Mouse (Mus musculus): ENCODE measurements at regions not wholly inside any gene's neighbourhood (a gene's known extent, or its start where the extent isn't known, plus 50 kb on each side); places are given as distances from the start of the nearest gene placed in this dataset.

DNA sequence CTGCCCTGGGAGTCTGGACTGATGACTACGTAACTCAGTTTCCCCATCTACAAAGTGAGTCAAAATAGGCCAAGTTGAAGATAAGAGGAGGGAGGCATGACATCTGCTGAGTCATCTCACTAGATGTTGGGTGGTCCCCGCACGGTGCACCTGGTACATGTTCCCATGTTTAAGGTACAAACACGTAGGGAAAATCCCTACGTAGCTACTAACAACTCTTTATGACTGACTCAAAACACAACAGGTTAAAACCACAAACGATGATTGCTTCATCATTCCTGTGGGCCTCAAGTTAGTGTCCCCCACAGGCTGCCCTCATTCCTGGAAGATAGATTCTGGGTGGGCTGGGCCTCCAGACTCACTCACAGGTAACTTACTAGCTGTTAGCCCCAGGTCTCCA, 107.7 kb downstream of the Sox9 start:
- H3K4me2 ChIP-seq, result no peak overlapping the region
- H3K4me3 ChIP-seq, result no peak overlapping the region
- H3K9me3 ChIP-seq, result no peaks in the 10 kb centered on the region
- H3K9ac ChIP-seq, result no peak overlapping the region
- no peaks in the 10 kb centered on the region for H3K36me3 ChIP-seq
- 83% methylated on average over 6 of the region's 6 CpGs for WGBS
- no peaks in the 10 kb centered on the region for H3K4me1 ChIP-seq
- no peaks in the 10 kb centered on the region for H3K27me3 ChIP-seq (replicated peaks)
- ATAC-seq (ENCODE audit: extremely low read depth, insufficient number of reproducible peaks, low FRiP score, low TSS enrichment), result no peak
- H3K27ac ChIP-seq (replicated peaks), result no peak overlapping the region

DNA sequence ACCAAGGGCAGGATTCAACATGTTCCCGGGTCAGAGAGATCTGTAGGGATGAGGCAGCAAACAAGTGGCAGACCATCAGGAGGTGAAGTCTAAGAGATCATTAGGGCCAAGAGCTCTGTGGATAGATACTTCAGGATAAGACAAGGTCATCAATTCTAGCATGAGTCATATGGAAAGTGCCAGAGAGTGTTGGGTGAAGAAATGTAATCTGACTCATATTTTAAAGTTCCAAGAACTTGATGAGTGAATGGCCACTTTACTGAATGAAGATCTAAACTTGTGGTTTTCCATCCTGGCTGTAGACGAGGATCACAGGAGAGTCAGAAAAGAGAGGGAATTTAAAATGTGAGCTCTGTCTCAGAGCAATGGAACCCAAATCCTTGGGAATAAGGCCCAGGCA, 115.6 kb downstream of the Sox9 start:
- no peak overlapping the region for H3K9ac ChIP-seq
- no peak overlapping the region for H3K27ac ChIP-seq (replicated peaks)
- H3K4me1 ChIP-seq, result no peaks in the 10 kb centered on the region
- no peak overlapping the region for H3K4me3 ChIP-seq
- 71% methylated on average over 2 of the region's 2 CpGs for WGBS
- H3K9me3 ChIP-seq, result no peaks in the 10 kb centered on the region
- no peaks in the 10 kb centered on the region for H3K36me3 ChIP-seq
- no peak overlapping the region for H3K4me2 ChIP-seq
- no peaks in the 10 kb centered on the region; the same call in 1 of the 2 replicates for H3K27me3 ChIP-seq (replicated peaks)
- ATAC-seq (ENCODE audit: extremely low read depth, insufficient number of reproducible peaks, low FRiP score, low TSS enrichment), result no peak

DNA sequence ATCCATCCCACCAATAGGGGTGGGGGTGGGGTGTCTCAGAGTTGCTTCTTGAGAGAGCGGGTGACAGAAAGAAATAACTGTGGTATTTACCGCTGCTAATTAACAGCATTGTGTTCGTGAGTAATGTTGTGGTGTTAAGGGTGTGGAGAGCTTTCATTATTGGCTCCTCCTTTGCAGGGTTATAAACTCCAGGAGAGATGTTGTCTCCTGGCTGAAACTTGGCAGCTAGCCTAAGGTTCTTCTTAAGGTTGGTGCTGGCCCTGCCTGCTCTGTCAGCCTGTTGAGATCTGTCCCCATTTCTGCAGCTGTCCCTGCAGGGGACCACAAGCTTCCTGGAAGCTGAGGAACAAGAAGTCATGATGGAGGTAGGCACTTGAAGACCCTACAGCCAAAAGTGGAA, 120.6 kb downstream of the Sox9 start:
- H3K4me1 ChIP-seq, result no peaks in the 10 kb centered on the region
- no peaks in the 10 kb centered on the region for H3K36me3 ChIP-seq
- no peak overlapping the region for H3K9ac ChIP-seq
- ATAC-seq (ENCODE audit: extremely low read depth, insufficient number of reproducible peaks, low FRiP score, low TSS enrichment), result no peak
- WGBS, result 78% methylated on average over 3 of the region's 3 CpGs
- peaks cover 10% of the 10 kb centered on the region; the same call in 1 of the 2 replicates for H3K27me3 ChIP-seq (replicated peaks)
- H3K4me2 ChIP-seq, result no peak overlapping the region
- H3K9me3 ChIP-seq, result no peaks in the 10 kb centered on the region
- no peak overlapping the region for H3K27ac ChIP-seq (replicated peaks)
- no peak overlapping the region for H3K4me3 ChIP-seq

DNA sequence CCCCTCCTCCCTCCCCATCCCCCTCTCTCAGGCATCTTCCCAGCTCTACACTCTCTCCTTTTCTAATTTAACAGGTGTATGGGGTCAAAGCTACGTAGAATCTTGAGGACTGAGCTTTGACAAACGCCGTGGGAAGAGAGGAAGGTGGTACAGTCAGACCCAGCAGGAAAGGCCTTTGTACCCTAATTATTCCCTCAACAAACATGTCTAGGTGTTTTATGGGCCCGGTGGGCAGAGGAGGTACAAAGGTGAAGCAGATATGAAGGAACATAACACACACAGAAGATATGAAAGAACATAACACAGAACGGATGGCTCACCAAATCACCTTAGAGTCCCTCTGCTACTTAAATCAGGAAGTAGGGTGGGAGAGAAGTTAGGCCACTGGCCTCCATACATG, 128.3 kb downstream of the Sox9 start:
- Histone ChIP-seq H3K4me1 (no peaks in the 10 kb centered on the region), H3K27ac (replicated peaks) (no peak overlapping the region), H3K9me3 (no peaks in the 10 kb centered on the region), H3K36me3 (no peaks in the 10 kb centered on the region), H3K9ac (no peak overlapping the region), H3K27me3 (replicated peaks) (peaks cover 33% of the 10 kb centered on the region), H3K4me2 (no peak overlapping the region), H3K4me3 (no peak overlapping the region)
- ATAC-seq (ENCODE audit: extremely low read depth, insufficient number of reproducible peaks, low FRiP score, low TSS enrichment), result no peak
- WGBS, result 72% methylated on average over 5 of the region's 5 CpGs

DNA sequence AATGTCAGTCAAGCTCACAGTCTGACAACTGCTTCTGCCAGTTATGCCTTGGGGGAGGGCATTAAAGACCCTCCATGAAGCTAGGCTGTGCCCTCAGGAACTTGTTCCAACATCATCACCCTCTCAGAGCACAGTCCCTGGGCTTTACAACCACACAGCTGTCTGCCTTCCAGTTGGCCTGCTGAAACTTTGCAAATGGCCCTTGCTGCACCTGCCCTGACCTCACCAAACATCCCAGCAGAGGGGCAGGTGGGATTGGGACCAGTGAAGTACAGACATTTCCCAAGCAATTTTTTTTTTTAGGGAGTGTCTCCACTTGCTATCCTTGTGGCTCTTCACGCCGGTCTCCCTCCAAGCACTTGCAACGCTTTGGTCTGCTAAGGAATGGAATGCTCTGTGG, 130.9 kb downstream of the Sox9 start:
- no peak overlapping the region for H3K4me2 ChIP-seq
- no peaks in the 10 kb centered on the region for H3K9me3 ChIP-seq
- peaks cover 25% of the 10 kb centered on the region for H3K27me3 ChIP-seq (replicated peaks)
- no peak overlapping the region for H3K4me3 ChIP-seq
- no peaks in the 10 kb centered on the region for H3K36me3 ChIP-seq
- WGBS, result 32% methylated on average over 3 of the region's 3 CpGs
- H3K27ac ChIP-seq (replicated peaks), result no peak overlapping the region
- no peak overlapping the region for H3K9ac ChIP-seq
- no peak for ATAC-seq (ENCODE audit: extremely low read depth, insufficient number of reproducible peaks, low FRiP score, low TSS enrichment)
- no peaks in the 10 kb centered on the region for H3K4me1 ChIP-seq

DNA sequence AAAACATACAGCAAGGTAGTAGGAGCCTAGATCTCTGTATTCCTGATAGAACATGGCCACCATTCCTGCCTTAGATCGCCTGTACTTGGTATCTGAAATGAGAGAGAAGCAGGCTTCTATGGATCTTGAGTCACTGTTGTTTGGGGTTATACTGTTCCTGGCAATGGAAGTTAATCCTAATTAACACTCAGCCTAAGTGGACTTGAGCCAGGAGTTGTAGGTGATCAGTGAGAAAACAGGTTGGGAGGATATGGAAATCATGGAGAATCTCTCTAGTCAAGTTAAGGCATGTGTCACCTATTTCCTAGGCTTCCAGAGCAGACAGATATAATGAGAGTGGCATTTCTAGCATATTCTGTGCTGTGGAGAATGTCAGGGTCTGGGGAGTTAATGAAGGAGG, 134.9 kb downstream of the Sox9 start:
- H3K4me3 ChIP-seq, result no peak overlapping the region
- no peaks in the 10 kb centered on the region for H3K4me1 ChIP-seq
- no peak overlapping the region for H3K9ac ChIP-seq
- H3K9me3 ChIP-seq, result no peaks in the 10 kb centered on the region
- ATAC-seq (ENCODE audit: extremely low read depth, insufficient number of reproducible peaks, low FRiP score, low TSS enrichment), result no peak
- H3K36me3 ChIP-seq, result no peaks in the 10 kb centered on the region
- WGBS, result 64% methylated on average over 1 of the region's 1 CpGs
- peaks cover 39% of the 10 kb centered on the region; the same call in 1 of the 2 replicates for H3K27me3 ChIP-seq (replicated peaks)
- no peak overlapping the region for H3K4me2 ChIP-seq
- H3K27ac ChIP-seq (replicated peaks), result no peak overlapping the region

DNA sequence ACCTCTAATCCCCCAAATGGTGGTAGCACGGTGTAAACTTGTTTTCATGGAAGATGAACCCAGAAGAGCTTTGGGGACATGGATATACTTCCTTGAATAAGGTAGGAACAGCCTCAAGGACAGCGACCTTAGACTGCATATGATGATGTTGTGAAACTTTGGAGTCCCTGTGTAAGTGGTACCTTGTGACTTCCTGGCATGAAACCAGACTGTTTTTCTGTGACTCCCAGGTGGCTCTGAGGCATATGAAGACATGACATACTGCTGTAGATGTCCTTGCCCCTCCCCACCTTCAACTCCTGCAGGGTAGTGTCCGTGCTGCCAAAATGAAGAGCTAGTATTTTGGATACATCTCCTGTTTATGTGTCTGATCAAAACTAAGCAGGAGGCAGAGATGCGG, 138.1 kb downstream of the Sox9 start:
- Histone ChIP-seq H3K36me3 (no peaks in the 10 kb centered on the region), H3K4me1 (no peaks in the 10 kb centered on the region), H3K9ac (no peak overlapping the region), H3K27ac (replicated peaks) (no peak overlapping the region), H3K4me3 (no peak overlapping the region), H3K27me3 (replicated peaks) (peaks cover 62% of the 10 kb centered on the region), H3K9me3 (no peaks in the 10 kb centered on the region), H3K4me2 (no peak overlapping the region)
- ATAC-seq (ENCODE audit: extremely low read depth, insufficient number of reproducible peaks, low FRiP score, low TSS enrichment), result no peak
- WGBS, result 75% methylated on average over 4 of the region's 4 CpGs

DNA sequence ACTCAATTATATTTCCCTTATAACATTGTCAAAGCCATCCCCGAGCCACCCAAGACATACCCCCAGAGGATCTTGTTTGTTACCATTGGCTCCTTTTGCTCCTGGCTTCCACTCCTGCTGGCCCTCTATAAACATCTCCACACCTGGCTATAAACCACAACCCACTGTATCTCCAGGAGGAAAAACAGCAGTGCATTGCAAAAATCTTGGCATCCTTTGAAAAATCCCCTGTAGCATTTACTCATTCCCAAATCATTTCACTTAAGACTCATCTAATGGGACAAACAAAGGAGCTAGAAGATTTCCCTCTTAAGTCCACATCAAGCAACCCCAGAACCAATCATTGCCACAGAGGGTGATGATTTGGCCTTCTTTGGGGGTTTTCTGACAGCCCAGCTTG, 142.6 kb downstream of the Sox9 start:
- Histone ChIP-seq H3K27ac (replicated peaks) (no peak overlapping the region), H3K4me1 (no peaks in the 10 kb centered on the region), H3K27me3 (replicated peaks) (peaks cover 89% of the 10 kb centered on the region), H3K4me2 (no peak overlapping the region), H3K36me3 (no peaks in the 10 kb centered on the region), H3K4me3 (no peak overlapping the region), H3K9ac (no peak overlapping the region), H3K9me3 (no peaks in the 10 kb centered on the region)
- 38% methylated on average over 1 of the region's 1 CpGs for WGBS
- ATAC-seq (ENCODE audit: extremely low read depth, insufficient number of reproducible peaks, low FRiP score, low TSS enrichment), result no peak

DNA sequence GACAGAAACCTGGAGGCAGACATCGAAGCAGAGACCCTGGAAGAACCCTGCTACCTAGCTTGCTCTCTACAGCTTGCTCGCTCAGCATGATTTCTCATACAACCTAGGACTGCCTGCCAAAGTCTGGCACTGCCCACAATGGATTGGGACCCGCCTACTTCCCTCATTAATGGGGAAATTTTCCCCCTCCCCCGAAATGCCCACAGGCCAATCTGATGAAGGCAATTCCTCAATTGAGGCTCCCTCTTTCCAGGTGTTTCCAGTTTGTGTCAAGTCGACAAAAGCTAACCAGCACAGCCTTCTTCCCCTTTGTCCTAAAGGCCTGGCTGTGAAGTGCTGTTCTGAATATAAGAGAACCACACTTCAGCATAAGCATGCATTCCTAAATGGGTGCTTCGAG, 143.1 kb downstream of the Sox9 start:
- H3K27me3 ChIP-seq (replicated peaks), result peaks cover 88% of the 10 kb centered on the region
- no peak for ATAC-seq (ENCODE audit: extremely low read depth, insufficient number of reproducible peaks, low FRiP score, low TSS enrichment)
- no peak overlapping the region for H3K9ac ChIP-seq
- no peaks in the 10 kb centered on the region for H3K4me1 ChIP-seq
- H3K9me3 ChIP-seq, result no peaks in the 10 kb centered on the region
- no peak overlapping the region for H3K4me2 ChIP-seq
- 53% methylated on average over 6 of the region's 6 CpGs for WGBS
- no peaks in the 10 kb centered on the region for H3K36me3 ChIP-seq
- H3K27ac ChIP-seq (replicated peaks), result no peak overlapping the region
- H3K4me3 ChIP-seq, result no peak overlapping the region

DNA sequence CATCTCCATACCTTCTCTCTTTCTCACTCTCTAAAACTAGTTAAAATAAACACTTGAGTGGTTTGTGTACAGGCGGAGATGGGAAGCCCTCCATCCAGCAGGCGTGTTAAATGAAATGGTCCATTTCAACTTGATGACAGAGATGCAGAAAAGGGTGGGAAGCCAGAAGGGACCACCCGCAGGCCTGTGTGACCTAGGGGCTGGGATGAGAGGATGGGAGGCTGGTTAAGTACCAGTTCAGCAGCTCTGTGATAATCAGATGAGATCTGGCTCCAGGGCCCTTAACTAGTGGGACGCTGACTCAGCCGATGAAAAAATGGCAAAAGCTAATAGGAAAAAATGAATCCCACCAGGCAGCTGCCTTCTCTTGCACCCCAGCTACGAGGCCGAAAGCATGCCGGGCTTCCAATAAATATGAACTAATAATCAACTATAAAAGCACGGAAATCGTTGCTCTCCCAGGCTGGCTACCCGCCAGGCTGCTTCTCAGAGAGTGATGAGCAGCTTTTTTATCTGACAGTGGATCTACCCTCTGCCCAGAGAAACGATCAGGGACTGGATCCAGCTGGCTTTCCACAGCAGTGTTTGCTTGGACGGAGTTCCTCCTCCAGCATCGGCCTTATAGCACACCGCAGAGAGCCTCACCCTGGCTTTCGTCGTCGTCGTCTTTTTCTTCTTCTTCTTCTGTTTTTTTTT, 144.5 kb downstream of the Sox9 start:
- H3K4me2 ChIP-seq, result no peak overlapping the region
- no peak for ATAC-seq (ENCODE audit: extremely low read depth, insufficient number of reproducible peaks, low FRiP score, low TSS enrichment)
- 72% methylated on average over 19 of the region's 19 CpGs for WGBS

DNA sequence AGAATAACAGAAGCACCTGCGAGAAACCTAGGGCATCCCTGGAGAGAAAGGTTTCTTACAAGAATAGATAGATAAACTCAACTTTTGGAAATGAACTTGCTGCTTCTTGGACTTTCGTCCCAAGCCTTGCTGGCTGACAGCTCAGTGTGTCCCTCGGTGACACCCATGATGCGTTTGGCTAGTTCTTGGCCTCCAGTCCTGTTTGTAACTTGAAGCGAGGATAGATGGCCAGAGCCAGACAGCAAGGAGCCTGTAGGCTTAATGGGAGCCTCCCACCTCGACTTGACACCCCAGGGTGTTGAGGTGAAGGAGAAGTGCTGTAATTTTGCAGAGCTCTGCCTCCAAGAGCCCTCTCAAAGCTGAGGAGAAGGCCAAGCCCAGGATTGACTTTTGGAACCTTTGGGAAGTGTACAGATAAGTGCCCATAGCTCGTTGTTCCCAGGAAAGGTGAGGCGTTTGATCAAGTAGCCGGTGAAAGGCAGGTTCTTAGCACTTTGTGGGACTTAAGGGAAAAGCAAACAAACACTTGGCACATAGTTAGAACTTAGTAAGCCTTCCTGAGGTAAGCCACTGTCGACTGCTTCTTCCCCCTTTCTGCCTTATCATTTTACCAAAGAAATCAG, 148.3 kb downstream of the Sox9 start:
- no peaks in the 10 kb centered on the region for H3K9me3 ChIP-seq
- no peak overlapping the region for H3K4me2 ChIP-seq
- H3K36me3 ChIP-seq, result no peaks in the 10 kb centered on the region
- no peak for ATAC-seq (ENCODE audit: extremely low read depth, insufficient number of reproducible peaks, low FRiP score, low TSS enrichment)
- H3K27me3 ChIP-seq (replicated peaks), result peaks cover 70% of the 10 kb centered on the region
- no peak overlapping the region for H3K4me3 ChIP-seq
- H3K4me1 ChIP-seq, result no peaks in the 10 kb centered on the region
- no peak overlapping the region for H3K9ac ChIP-seq
- no peak overlapping the region for H3K27ac ChIP-seq (replicated peaks)
- 24% methylated on average over 10 of the region's 10 CpGs for WGBS

More for the DNA sequence above, 144.5 kb downstream of the Sox9 start:
- Histone ChIP-seq H3K9ac (no peak overlapping the region), H3K27ac (replicated peaks) (no peak overlapping the region), H3K4me1 (no peaks in the 10 kb centered on the region), H3K4me3 (no peak overlapping the region), H3K36me3 (no peaks in the 10 kb centered on the region), H3K27me3 (replicated peaks) (peaks cover 82% of the 10 kb centered on the region), H3K9me3 (no peaks in the 10 kb centered on the region)

DNA sequence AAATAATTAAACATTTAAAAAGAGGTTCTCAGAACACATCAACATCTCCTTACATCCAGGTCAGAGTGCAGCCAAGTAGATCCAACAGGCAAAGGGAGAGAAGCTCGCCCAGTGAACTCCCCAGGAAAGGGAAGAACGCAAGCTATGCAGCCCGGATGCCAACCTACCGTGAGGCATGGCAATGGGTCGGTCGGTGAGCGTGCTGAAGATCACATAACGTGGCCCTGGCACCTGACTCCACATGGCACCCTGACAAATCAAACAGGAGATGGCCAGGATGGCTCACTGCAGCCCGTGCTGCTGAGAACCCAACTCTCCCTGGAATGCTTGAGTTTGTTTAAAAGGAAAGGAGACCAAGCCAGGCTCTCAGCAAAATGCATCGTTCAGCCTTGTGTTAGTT, 156.0 kb downstream of the Sox9 start:
- 87% methylated on average over 10 of the region's 10 CpGs for WGBS
- peaks cover 34% of the 10 kb centered on the region for H3K27me3 ChIP-seq (replicated peaks)

More for the DNA sequence above, 156.0 kb downstream of the Sox9 start:
- ATAC-seq (ENCODE audit: extremely low read depth, insufficient number of reproducible peaks, low FRiP score, low TSS enrichment), result no peak
- Histone ChIP-seq H3K9me3 (0 out of 2 replicates have a peak, but pooled peaks cover 5% of the 10 kb centered on the region), H3K4me3 (no peak overlapping the region), H3K36me3 (no peaks in the 10 kb centered on the region), H3K9ac (no peak overlapping the region), H3K4me1 (no peaks in the 10 kb centered on the region), H3K27ac (replicated peaks) (no peak overlapping the region), H3K4me2 (no peak overlapping the region)
